Mouse (Mus musculus): ENCODE data around the gene Myo1g. TPM values are rescaled to one million over a fixed set of nuclear protein-coding genes. Genes with fewer than 3 reads are reported as not detected.

Gene Myo1g
- 1 to 10 TPM; 1.4 to 1.6 TPM for total RNA-seq (2021)

DNA sequence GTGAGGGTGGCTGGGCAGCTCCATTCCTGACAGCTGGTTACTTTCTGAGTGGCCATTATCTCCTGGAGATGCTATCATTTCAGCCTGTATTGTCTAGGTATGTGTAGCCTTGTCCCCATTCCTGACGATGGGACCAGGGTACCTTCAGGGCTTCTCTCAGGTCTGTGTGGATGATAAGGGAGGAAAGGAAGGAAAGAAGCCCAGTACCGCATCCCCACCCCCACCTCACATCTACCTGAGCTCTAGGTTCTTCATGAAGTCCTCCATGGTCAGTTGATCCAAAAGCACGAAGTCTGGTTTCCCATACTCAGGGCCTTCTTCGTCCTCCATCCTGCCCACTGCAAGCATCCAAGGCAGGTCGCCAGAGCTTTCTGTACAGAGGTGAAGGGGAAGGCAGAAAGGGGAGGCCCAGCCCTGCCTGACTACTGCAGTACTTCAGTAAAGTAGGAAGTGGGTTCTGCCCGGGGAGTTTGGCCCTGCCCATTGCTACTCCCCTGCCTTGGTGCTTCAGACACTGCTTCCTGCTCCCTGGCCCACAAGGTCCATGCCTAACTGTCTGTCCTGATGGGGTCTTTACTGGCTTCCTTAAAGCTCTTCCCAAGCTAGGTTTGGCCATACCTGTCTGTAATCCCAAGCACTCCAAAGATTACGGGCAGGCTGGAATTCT lies at the start of gene Myo1g:
Myo1g (minus strand) TSS at position 459 of the 667 bp plus-strand sequence.
- intact Hi-C loops (cut with DNase I), result no loop called here
- no peak for DNase-seq

- no peak for DNase-seq
- intact Hi-C loops (cut with DNase I), result no loop called here
Measured at GRCm38 (mm10) chr11:6569410-6569777, 48.6 kb upstream of the Myo1g start.

GRCm38 (mm10) chr11:6568584-6569409 lies 48.0 kb upstream of the Myo1g start:
- intact Hi-C loops (cut with DNase I), result no loop called here
- DNase-seq, result peak; percentile 55 to 59

GRCm38 (mm10) chr11:6567951-6568350 lies 47.2 kb upstream of the Myo1g start:
- intact Hi-C loops (cut with DNase I), result no loop called here

DNA sequence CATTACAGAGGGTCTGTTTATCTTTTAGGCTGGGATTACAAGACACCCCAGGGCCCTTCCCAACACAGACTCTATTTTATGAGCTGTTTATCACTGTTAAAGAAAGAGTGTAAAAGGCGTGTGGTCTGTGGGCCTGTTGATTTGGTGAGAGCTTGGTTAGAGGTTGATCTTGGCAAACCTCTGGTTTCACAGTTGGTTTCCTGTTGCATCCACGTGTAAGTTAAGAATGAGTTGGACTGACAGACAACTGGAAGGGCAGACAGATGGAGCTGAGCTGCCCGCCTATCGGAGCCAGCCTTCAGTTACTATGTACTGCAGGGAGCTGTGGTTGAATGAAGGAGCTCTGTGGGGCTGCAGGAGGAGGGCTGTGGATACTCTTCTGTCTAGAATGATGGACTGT lies 45.7 kb upstream of the Myo1g start:
- DNase-seq, result no peak
- intact Hi-C loops (cut with DNase I), result no loop called here

More at GRCm38 (mm10) chr11:6567951-6568350, 47.2 kb upstream of the Myo1g start:
- DNase-seq, result no peak

DNA sequence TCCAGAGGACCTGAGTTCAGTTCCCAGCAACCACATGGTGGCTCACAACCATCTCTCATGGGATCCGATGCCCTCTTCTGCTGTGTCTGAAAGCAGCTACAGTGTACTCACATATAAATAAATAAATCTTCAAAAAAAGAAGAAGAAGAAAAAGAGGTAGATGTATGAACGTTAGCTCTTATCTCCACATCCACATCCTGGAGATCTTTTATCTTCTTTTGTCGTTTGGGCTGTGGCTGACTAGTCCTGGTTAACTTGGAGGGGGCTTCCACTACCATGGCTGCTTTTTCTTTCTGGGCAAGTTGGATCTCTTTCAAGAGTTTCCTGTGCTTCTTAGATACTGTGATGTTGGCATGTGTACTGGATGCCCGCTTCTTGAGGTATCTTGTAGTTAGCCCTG lies 42.4 kb upstream of the Myo1g start:
- intact Hi-C loops (cut with DNase I), result no loop called here
- no peak for DNase-seq

DNA sequence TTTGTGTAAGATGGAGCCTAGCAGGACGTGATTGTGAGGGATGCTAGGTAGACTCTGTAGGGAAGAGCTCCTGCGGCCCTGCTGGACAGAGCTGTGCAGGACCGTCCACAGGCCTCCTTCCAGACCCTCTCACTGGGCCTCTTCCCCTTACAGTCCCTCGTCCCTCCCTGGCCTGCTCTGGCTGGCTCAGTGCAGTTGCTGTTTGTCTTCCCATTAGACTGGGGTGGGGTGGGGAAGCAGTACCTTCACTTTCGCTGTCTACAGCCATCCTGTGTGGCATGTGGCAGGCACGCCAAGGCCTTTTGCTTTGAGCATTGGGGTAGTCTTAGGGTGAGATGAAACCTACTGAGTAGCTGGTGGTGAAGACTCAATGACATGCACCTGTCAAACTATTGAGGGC lies 41.6 kb upstream of the Myo1g start:
- DNase-seq, result no peak
- intact Hi-C loops (cut with DNase I), result no loop called here

GRCm38 (mm10) chr11:6561474-6561873 lies 40.7 kb upstream of the Myo1g start:
- no peak for DNase-seq
- intact Hi-C loops (cut with DNase I), result no loop called here

GRCm38 (mm10) chr11:6560655-6561360 lies 40.0 kb upstream of the Myo1g start:
- intact Hi-C loops (cut with DNase I), result no loop called here
- peak; percentile 41 to 42 for DNase-seq

- intact Hi-C loops (cut with DNase I), result no loop called here
- DNase-seq, result no peak
Measured at GRCm38 (mm10) chr11:6559996-6560395, 39.2 kb upstream of the Myo1g start.

DNA sequence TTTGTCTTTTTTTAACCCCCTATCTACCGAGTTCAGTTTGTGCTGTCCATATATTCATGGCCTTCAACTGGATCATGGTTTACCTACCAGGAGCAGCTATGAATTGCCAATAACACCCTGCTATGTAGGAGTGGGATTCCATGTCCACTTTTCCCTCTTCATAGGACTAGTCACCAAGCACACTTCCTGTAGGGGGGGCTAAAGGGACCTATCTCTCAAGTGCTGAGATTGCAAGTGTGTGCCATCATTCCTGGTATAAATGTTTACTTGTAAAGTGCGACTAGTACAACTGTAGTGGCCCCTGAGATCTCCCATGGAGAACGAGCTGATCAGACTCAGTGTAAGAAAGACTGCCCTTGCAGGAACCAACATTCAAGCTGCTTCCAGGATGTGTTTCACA lies 37.5 kb upstream of the Myo1g start:
- no peak for DNase-seq
- intact Hi-C loops (cut with DNase I), result no loop called here

- no peak for DNase-seq
- intact Hi-C loops (cut with DNase I), result no loop called here
Measured at GRCm38 (mm10) chr11:6550201-6550600, 29.4 kb upstream of the Myo1g start.

DNA sequence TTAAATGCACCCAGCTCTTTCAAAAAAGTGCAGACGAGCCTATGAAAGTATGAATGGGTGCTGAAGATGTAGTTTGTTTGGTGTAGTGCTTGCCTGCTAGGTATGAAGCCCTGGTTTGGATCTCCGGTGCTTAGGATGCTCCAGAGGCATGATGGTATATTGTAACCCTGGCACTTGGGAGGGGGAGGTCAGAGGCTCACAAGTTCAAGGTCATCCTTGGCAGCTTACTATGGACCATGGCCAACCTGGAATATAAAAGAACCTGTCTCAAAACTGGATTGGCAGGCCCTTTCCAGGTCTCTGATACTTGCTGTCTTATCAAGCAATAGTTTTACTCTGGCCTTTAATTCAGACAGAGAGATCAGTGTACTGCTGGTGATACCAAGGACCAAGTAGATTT lies 29.0 kb upstream of the Myo1g start:
- DNase-seq, result no peak
- intact Hi-C loops (cut with DNase I), result loop anchor here (5.0 kb wide), 2 partner anchors 77 to 78 kb away; partner anchors contain the start of gene Tbrg4

DNA sequence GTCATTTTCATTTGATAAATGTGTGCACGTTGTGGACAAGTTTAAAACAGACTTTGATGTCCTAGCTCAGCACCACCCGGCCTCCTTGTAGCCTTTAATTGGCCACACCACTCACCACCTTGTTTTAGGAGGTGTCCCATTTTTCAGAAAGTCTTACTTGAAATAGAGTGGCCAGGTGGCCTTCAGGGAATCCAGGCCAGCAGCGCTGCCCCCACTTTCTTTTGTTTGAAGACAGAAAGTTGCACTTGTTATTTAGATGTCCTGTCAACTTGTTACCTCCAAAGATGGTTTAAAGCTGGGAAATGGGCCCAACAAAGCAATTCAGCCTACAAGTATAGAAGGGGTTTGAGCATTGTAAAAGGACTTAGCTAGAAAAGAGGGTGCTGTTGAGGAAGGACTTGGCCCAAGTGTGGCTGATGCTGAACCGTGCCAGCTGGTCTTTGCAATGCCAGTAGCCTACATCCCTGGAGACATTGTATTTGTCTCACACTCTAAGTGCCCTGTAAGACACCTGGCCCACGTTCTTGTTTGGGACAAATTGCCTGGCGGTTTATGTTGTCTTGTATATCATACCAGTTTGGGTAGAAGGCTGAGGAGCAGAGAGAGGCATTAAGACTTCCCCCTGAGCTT lies 27.0 kb upstream of the Myo1g start:
- intact Hi-C loops (cut with DNase I), result loop anchor here (5.0 kb wide), 2 partner anchors 76 to 79 kb away; partner anchors contain the start of gene Tbrg4
- peak in 1 of 2 experiments; percentile 13 for DNase-seq

DNA sequence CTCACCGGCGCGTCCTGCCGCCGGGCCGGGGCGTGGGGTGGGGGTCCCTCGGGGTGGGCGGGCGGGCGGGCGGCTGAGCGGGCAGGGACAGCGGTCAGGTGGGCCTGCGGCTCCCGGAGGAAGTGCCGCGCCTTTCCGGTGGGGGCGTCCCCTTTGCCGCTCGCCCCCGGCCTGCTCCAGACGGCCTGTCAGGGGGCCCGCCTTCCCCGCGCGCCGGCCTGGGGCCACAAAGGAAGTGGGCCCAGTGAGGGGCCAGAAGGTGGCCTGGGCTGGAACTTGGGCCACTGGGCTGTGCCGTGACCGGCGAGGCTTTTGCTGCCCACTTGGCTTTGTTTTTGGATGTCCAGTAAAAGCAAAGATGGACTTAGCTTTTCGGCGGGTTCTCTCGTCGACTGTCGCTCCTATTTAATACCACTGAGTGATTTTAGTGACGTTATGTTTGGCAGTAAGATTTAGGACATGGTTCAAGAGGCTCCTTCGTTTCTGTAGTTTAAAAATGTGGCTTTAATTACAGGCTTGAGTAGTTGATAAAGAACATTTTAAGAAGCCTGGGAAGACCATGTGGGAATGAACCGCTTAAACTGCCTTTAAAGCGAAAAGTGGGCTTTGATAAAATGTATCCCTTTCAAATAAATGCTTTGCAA lies 26.4 kb upstream of the Myo1g start:
- intact Hi-C loops (cut with DNase I), result loop anchor here (5.0 kb wide), 2 partner anchors 75 to 80 kb away; partner anchors contain the start of gene Tbrg4
- DNase-seq, result peak; percentile 81 to 84

DNA sequence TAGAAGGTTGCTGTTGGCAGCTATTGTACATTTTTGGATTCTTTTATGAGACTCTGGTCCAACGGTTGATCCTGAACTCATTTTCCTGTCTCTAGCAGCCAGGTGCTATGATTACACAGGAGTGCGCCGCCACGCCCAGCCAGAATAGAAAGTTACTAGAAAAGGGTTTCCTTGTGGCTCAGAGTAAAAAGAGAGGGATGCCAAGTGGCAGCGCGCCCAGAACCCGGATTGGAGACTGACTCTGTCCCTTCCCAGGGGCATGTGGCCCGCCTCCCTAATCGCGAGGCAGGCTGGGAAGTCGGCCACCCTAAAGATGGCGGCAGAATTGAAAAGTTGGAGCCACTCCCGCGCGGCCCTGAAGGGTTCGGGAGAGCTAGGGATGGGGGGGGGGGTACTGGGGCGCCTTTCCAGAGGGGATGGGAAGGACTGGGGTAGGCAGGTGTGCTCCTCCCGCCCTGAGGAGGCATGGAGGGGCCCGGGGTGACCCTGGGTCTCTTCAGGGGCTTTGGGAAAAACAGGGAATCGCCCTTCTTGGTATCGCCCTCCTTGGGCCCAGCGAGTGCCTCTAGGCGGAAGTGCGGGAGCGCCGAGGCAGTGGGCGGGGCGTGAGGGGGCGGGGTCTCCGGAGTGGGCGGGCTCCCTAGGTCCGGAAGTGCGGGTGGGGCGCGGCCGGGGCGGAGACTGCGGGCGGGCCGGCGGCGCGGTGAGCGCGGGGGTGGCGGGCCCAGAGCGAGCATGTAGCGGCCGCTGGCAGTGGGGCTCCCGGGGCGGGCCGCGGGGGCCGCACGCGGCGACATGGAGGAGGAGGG lies 25.6 kb upstream of the Myo1g start, which contains the start of gene Ccm2:
Ccm2 (plus strand) TSS at position 683 of the 809 bp plus-strand sequence.
- DNase-seq, result peak; percentile 97 to 99
- intact Hi-C loops (cut with DNase I), result loop anchor here (5.0 kb wide), 2 partner anchors 74 to 81 kb away; partner anchors contain the start of gene Tbrg4

DNA sequence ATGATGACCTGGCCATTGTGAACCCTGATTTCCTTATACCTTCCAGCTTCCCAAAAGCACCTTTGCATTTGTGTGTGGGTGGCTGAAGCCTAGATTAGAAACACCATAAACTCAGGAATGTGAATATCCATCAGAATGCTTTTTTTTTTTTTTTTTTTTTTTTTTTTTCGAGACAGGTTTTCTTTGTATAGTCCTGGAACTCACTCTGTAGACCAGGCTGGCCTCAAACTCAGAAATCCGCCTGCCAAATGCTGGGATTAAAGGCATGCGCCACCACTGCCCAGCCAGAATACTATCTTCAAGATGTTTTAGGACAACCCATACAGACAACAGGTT lies 25.1 kb upstream of the Myo1g start:
- intact Hi-C loops (cut with DNase I), result loop anchor here (5.0 kb wide), 2 partner anchors 74 to 81 kb away; partner anchors contain the start of gene Tbrg4
- no peak for DNase-seq

GRCm38 (mm10) chr11:6545186-6545856 lies 24.6 kb upstream of the Myo1g start:
- no peak for DNase-seq
- intact Hi-C loops (cut with DNase I), result loop anchor here (5.0 kb wide), 2 partner anchors 73 to 82 kb away; partner anchors contain the start of gene Tbrg4

DNA sequence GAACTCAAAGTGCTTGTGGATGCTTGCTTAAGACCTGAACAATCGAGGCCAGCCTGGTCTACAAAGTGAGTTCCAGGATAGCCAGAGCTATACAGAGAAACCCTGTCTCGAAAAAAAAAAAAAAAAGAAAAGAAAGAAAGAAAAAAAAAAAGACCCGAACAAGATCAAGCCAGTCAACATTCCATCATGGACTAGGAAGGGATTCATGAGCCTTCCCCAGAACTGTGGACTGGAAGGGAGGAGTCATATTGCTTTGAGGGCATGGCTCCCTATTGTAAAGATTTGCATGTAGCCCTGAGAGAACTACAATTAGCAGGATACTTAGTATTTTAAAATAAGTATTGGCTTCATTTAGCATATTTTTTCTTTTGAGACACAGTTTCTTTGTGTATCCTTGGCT lies 23.9 kb upstream of the Myo1g start:
- DNase-seq, result no peak
- intact Hi-C loops (cut with DNase I), result loop anchor here (5.0 kb wide), 2 partner anchors 72 to 83 kb away; partner anchors contain the start of gene Tbrg4

Data from heart, postnatal 10 days (tissue).